Mouse (Mus musculus) right cerebral cortex, postnatal 14 days (tissue): ENCODE data around the gene Polr3h.
"Not testable (repeated sequence)": the region's sequence is repeated elsewhere in the genome, so short reads cannot be mapped to it uniquely, and the experiment has no call there.

Experiments
- DNase-seq: peaks from one replicate; pipeline ENCODE4 v3.0.0; 2022

The Polr3h gene

DNA sequence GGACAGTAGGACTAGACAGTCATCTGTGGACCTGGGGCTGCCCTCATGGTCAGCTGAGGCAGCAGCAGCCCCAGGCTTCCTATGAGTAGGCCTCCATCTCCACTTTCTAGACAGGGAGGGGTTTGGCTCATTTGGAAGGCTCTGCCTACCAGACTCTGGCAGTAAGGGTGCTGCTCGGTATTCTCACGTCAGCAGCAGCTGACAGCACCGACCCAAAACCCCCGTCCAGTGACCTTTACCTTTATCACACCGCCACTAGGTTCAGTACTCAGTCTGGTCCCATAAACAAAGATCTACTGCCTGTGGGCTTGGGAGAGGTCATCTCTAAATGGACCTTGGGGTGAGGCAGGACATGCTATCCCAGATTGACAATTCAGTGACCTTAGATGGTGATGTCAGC lies 10.4 kb downstream of the Polr3h start:
- DNase-seq: no peak

DNA sequence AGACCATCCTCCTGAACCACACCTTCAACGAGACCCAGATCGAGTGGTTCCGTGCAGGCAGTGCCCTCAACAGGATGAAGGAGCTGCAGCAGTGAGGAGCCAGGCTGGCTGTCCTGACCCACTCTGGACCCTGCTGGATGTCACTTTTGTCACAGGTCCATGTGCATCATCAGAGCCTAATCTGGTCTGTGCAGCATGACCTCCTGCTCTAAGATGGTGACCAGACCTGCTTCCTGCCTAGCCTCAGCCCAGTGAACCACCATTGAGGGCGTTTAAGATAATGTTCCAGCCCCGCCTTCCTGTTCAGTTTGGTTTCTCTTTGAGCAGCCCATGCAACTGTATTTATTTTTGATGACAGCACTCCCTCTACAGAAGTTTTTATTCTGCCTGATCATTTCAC lies 11.4 kb downstream of the Polr3h start:
- DNase-seq: no peak

GRCm38 (mm10) chr15:81912498-81912897 lies 13.5 kb downstream of the Polr3h start:
- no peak for DNase-seq

DNA sequence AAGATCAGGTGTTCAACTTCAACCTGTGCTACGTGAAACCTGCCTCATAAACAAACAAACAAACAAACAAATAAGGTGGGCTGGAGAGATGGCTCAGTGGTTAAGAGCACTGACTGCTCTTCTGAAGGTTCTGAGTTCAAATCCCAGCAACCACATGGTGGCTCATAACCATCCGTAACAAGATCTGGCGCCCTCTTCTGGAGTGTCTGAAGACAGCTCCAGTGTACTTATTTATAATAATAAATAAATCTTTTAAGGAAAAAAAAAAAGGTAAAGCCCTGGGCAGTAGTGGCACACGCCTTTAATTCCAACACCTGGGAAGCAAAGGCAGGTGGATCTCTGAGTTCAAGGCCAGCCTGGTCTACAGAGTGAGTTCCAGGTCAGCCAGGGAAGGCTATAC lies 17.3 kb downstream of the Polr3h start:
- not testable (repeated sequence) for DNase-seq

DNA sequence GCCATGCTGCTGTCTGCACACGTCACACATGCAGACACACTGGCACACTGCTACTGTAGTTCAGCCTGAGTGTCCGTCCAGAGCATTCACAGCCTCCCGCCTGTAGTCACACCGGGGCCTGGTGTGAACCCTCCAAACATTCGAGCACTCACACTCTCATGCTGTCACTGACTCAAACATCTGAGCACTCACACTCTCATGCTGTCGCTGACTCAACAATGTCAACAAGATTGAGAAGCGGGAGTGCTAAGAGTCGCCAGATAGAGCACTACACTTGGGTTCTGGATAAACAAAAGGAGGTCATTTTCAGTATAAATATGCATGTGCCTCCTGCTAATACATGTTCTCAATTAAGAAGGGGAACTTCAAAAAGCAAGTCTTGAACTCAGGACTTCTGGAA lies 18.1 kb downstream of the Polr3h start:
- no peak for DNase-seq

DNA sequence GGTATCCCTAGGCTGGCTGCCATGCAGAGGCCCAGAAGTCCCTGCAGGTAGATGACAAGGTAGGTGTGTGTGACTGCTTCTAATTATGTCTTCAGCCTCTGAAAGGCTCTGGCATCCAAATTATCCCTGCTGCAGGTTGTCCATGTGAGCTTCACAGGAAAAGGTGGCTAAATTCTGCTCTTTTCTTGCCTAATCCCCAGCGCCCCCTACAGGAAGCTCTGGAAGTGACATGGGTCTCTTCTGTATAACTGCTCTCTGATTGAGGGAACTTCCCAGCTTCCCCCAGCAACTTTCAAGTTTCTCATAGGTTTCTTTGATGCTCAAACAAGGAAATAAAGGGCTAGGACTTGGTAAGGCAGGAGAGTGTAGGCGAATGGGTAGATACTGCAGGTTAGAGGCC lies 21.1 kb downstream of the Polr3h start:
- peak; percentile 87 for DNase-seq

DNA sequence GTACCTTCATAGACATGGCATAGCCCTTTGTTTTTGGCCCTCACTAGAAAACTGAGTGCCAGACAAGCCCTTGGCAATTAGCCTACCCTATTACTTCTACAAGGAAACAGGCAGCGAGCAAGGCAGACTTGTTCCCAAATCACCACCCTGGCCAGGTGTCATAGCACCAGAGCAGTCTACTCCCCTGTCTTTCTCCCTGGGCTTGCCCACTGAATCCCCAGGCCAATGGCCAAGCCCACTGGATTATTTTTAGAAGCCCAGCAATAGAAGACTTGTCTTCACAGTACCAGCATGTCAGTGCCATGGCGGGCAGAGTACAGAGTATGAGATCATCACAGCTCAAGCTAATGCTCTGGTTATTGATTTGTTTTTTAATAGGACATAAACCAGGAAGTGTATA lies 27.3 kb downstream of the Polr3h start:
- DNase-seq: no peak

- no peak for DNase-seq
Observed at GRCm38 (mm10) chr15:81897607-81898285, 28.3 kb downstream of the Polr3h start.

DNA sequence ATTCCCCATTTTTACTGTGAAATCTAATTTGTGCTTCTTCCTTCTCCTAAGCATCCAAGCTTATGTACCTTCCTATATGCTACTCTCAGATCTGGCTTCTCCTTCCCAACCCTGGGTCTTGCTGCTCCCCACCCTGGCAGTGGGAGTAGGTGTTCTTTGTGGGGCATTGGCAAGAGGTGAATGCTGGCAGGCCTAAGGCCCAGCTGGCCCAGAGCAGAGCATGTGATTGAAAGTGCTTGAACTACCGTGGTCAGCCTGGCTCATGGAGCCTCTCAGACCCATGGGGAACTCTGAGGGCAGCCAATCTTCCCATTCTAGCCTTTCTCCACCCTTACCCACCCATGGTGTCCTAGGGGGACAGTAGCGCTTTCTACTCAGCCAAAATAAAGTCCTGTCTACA lies 29.6 kb downstream of the Polr3h start:
- no peak for DNase-seq

- no peak for DNase-seq
Observed at GRCm38 (mm10) chr15:81894002-81894401, 32.0 kb downstream of the Polr3h start.

GRCm38 (mm10) chr15:81891822-81892580 lies 34.0 kb downstream of the Polr3h start:
- no peak for DNase-seq

DNA sequence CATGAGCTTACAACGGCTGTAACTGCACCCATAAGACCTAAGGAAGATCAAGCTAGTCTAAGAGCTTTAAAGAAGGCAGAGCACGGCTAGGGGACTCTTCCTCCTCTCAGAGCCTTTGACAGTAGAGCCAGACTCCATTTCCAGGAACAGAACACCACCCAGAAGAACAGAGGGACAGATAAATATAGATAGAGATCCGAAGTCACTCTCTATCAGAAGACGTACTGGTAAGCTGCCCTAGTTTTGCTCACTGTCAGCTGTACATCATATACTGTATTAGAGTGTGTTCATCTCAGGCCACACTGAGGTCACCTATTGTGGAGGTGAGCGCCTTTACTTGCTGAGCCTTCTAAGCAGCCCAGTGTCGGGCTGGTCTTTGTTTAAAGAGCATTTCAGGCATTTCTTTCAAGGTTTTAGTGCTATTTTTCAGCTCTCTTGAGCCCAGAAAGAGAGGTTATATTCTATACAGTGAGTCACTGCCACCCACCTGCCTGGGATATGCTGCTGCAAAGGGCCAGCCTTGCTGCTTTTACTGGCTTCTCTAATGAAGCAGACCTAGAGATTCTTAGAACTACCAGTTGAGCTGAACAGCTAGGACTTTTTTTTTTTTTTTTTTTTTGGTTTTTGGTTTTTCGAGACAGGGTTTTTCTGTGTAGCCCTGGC lies 34.8 kb downstream of the Polr3h start:
- DNase-seq: no peak

DNA sequence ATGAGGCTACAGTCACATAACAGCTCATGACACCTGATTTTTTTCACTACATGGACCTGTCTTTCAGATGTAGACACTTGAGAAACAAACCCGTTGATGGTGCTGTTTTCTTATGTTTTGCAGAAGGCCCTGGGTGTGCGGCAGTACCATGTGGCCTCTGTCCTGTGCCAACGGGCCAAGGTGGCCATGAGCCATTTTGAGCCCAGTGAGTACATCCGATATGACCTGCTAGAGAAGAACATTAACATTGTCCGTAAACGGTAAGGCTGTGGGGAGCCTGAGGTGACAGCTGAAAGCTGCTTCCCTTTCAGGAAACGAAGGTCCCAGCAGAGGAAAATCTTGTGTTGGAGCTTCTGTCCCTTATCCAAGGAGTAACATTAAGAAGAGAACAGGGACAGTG lies 36.9 kb downstream of the Polr3h start:
- no peak for DNase-seq

- DNase-seq: no peak
Observed at GRCm38 (mm10) chr15:81886795-81887550, 39.1 kb downstream of the Polr3h start.

- DNase-seq: no peak
Observed at GRCm38 (mm10) chr15:81885418-81885934, 40.6 kb downstream of the Polr3h start.

DNA sequence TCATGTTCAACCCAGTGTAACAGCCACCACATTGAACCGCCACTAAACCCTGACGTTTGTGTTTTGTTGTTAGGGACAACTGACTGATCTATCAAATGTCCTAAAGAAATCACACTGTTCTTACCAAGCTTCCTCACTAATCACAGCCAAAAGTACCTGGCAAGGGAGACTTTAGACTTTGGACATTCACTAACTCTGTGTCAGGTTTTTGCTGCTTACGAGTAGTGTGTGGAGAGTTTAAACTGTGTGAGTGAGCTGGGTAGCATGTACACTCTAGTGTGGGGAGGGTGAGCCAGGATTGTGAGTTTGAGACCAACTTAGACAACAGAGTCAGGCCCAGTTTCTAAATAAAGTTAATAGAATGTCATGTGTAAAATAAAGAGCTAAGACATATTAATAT lies 43.7 kb downstream of the Polr3h start:
- DNase-seq: no peak

DNA sequence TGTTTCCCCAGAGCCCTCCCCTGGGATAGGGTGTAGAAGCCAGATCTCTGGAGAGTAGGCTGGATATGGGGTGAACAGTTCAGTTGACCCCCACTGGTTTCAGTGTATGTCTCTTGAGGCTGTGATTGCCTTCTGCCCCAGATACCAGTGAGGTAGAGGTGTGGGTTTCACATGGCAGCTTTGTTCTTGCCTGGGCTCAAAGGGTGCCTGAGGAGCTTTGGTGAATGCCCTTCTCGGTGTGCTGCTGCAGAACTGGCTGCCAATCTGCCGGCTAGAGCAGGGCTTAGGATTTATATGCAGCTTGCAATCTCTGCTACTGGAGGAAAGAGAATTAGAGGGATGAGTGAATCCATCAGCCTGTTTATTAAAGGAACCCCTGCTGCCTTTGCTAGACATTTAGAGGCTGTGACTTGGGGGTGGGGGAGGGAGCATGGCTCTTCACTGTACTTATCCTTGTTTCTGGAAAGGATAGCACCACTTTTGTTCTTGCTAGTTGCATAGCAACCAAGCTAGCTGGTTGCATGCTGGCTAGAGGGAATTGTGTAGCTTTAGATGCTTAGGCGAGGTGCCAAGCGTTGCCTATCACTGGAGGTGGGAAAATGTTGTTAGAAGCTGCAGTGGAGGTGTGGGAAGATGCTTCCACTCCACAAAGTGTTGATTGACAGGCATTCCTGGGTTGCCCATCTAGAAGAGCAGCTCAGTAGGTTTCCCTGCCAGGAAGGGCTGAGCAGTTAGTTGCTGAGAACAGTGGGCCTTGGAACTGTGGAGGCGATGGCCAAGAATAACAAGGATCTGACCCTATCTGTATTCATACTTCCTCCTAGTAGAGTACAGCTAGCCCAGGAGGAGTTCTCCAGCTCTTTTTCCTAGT lies 46.3 kb downstream of the Polr3h start:
- DNase-seq: peak; percentile 80

GRCm38 (mm10) chr15:81872262-81873136 lies 53.5 kb downstream of the Polr3h start, which contains the start of gene Aco2:
Gene Aco2, plus strand, starts transcription at chr15:81872309.
- DNase-seq: peak; percentile 99

- DNase-seq: peak; percentile 85
Observed at GRCm38 (mm10) chr15:81871604-81872261, 54.3 kb downstream of the Polr3h start, which contains the start of gene Phf5a. Gene Phf5a, minus strand, starts transcription at chr15:81871911.

DNA sequence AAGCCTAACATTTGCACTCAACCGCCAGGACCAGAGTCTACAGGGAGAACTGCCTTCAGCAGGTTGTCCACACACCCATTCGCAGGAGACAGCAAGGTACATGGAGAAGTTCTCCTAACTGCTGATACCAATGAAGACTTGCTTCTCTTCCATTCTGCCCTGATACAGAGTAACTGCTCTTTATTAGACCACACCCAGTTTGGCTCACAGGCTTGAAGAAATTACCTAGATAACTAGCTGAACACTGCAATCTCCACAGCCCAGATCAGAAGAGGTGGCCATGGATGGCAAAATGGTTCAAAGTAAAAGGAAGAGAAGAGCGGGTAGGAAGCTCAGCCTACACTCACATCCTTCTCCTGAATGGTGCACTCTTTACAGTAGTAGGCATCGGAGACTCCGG lies 56.1 kb downstream of the Polr3h start:
- no peak for DNase-seq
